ENCODE assay signal across 12 mouse cellular contexts in the genomic region with DNA sequence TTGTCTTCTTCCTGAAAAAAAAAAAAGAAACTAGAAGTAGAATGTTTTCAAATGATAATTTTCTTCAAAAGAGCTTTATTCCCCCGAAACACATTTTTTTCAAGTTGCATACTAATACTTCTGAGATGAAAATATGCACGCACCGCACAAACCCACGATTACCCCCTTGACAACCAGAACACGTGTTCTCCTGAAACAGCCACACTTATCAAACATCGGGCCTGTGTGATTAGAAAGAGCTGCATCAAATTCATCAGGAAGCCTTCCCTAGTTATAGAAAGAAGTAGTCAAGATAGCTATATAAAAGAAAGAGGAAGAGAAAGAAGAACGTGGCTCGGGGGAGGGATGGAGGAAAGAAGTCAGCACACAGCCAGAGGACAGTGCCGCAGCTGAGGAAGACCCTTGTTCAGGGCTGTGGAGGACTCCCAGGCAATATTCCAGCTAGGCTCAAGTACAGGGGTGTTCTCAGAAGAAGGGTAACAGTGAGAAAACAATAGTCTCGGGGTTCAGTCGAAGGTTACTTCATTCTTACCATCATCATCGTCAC.
"Had no signal": no experiment of that assay in that cellular context is flagged by ENCODE, and none has a peak within 500 bp of the region (broad histone marks: within the 10 kb centered on the region; RNA-seq: fewer than 3 reads in every experiment).

No protein-coding gene starts in this region.

- H3K4me1 ChIP-seq: stomach, embryonic 15.5 days had no signal

- H3K36me3 ChIP-seq: limb, embryonic 13.5 days; midbrain, embryonic 15.5 days; neural tube, embryonic 12.5 days; stomach, embryonic 15.5 days had no signal

- DNase-seq: kidney, postnatal 10 days; kidney, postnatal 4 days; lung, adult 18-20 months; thymus, adult 2 months; thymus, postnatal 25 days had no signal

- H3K27ac ChIP-seq: layer of hippocampus, adult 2 months; limb, embryonic 13.5 days; liver, embryonic 14.5 days; midbrain, embryonic 15.5 days; neural tube, embryonic 12.5 days; stomach, embryonic 15.5 days had no signal

- H3K4me3 ChIP-seq: layer of hippocampus, adult 2 months; limb, embryonic 13.5 days; megakaryocyte, embryonic 14.5 days; midbrain, embryonic 15.5 days; neural tube, embryonic 12.5 days; stomach, embryonic 15.5 days had no signal

- H3K27me3 ChIP-seq: limb, embryonic 13.5 days; neural tube, embryonic 12.5 days; stomach, embryonic 15.5 days had no signal
